Mouse (Mus musculus): ENCODE results near the gene Nt5dc1.

The Nt5dc1 gene

DNA sequence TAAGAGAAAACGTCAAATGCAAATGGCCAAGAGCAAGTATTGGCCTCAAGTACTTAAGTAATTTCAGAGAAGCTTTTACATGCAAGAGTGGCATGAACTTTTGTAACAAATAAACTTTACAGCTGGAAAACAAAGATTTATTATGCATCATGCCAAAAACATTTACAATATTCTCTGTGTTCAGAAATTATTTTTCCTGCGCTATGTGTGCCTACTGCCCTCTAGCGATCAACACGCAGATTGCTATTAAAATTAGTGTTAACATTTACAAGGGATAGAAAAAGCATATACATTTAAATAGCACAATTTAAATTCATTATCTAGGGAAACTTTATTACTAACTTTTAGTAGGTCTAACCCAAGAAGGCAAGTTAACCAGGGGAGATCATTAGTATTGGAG is 91.7 kb downstream of the Nt5dc1 start:
- TF ChIP-seq GATA4 (IDR thresholded peaks at IDR 0.05; ENCODE audit: insufficient replicate concordance, low read length): no peak

DNA sequence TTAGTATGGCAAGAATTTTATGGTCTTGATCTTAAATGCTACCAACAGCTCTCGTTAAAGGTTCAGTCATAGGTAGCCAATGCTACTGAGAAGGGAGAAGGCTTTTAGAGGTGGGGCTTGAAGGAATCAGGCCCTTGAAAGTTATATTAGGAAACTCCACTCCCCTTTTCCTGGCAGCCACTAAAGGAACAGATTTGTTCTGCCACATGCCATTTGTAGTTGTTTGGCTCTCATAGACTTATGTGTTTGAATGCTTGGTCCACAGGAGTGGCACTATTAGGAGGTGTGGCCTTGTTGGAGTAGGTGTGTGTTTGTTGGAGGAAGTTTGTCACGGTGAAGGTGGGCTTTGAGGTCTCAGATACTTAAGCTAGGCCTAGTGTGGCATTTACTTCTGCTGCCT is 97.5 kb downstream of the Nt5dc1 start:
- TF ChIP-seq GATA4 (IDR thresholded peaks at IDR 0.05; ENCODE audit: insufficient replicate concordance, low read length): no peak

DNA sequence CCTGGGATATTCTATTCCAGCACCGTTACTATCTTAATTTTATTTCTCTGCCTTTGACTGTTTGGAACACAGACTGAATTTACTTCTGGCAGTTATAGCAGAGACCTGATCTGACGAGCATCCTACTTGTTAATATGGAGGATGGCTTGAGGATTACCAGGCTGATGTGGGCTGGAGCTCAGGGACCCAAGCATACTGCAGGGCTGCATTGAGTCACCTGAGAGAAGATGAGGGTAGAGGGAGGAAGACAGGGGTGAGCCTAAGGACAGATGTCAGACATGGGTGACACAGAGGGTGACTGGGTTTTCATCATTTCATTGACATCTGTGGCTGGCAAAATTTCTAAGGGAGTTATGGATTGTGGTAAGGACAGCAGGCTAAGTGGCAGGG is 101.1 kb downstream of the Nt5dc1 start:
- TF ChIP-seq GATA4 (IDR thresholded peaks at IDR 0.05; ENCODE audit: insufficient replicate concordance, low read length): no peak

DNA sequence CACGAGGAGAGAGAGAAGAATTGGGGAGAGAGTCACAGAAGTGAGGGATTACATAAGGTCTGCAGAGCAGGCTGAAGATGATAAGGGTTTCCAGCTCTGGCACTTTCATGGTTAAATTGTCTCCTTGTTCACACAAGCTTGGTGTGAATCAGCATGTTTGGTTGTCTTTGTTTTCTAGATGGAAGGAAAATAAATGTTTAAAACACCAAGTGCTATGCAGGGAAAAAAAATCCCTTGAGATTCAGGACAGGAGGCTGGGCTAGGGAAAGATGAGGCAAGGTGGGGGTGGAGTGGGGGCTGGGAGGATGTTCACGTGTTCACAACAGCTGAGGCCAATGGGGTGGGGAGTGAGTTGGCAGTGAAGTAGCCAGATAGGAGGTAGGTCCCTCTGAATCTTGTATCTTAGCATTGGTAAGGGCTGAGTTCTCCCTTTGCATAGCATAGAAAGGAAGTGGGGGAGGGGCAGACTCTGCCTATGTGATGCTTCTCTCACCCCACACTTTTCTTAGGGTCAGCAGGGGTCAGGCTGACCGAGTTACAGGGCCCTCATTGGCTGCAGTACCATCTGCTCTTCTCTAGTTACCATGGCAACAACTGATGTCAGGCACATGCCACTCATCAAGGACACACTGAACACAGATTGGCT is 101.7 kb downstream of the Nt5dc1 start:
- TF ChIP-seq GATA4 (IDR thresholded peaks at IDR 0.05; ENCODE audit: insufficient replicate concordance, low read length): no peak

DNA sequence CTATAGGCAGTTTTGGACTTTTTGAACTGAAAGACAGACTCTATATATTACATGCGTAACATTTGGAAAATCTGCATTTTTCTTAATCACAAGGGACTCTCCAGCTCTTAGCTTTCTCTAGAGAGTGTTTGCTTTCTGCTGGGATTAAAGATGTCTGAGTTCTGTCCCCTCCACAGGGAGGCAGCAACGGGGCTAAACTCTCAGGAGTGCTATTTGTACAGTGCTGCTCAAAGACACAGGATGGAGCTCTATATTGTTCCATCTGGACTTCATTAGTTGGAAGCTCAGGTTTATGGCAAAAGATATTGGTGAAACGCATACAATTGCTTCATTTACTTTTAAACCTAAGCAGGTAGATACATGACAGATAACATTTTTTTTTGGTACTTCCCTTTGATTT is 105.8 kb downstream of the Nt5dc1 start:
- no peak for TF ChIP-seq GATA4 (IDR thresholded peaks at IDR 0.05; ENCODE audit: insufficient replicate concordance, low read length)

DNA sequence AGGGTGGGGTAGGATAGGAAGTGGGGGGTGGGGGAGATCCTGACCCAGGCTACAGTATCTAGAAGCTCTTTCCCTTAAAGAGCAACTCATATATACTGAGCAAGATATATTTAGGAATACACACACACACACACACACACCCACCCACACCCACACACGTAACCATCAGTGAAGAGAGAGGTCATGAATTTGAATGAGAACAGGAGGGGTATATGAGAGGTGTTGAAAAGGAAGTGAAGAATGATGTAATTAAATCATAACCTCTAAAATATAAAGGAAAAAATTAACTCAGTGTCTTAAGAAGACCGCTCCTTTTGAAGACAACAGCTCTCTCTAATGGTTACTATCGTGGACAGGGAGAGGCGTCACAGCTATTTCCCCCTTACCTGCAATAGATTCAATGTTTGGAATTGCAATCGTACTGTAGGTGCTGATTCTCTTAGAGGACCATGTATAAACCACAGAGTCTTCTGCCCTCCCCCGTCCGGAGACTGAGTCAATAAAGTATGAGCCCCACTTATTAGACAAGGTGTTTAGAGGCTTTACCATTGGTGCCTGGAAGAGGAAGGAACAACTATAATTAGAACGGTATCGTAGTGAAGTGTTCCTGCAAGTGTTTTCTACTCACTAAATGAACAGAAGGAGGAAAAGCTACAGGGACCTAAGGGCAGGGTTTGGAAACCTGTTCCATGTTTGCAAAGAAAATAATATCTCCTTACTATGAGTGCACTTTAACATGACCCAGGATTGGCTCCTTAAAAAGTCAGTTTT is 108.3 kb downstream of the Nt5dc1 start:
- TF ChIP-seq GATA4 (IDR thresholded peaks at IDR 0.05; ENCODE audit: insufficient replicate concordance, low read length): no peak

DNA sequence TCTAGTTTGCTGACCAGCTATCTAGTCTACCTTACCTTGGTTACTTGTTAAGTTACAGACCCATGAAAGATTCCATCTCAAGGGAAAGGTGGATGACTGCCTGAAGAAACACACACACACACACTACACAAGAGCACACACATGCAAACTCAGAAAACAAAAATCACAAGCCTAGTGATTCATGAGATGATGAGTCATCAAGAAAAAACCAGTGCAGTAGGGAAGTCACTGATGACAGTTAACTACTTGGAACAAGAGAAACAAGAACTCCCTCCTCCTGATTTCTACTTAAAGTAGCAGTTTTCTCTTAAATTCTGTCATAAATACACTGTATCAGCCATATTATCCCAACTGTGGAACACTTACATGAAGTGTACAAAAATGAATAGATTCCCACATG is 111.3 kb downstream of the Nt5dc1 start:
- no peak for TF ChIP-seq GATA4 (IDR thresholded peaks at IDR 0.05; ENCODE audit: insufficient replicate concordance, low read length)

DNA sequence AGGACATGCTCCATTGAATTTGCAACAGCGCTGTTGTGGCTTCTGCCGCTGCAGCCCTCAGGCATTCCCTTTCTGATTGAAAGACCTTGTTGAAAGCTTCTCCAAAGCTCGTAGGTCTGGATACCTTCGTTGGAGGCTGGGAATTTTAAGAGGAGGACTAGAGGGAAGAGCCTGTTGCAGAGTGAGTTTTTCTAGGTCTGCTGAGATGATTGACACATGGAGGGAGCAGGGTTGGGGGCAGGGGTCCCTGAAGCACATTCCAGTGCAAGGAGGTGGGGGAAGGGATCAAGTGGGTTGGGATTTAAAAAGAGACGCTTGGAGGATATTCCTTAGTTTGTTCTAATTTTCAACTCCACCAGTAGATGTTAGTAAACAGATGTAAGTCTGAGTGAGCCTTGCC is 118.0 kb downstream of the Nt5dc1 start:
- TF ChIP-seq GATA4 (IDR thresholded peaks at IDR 0.05; ENCODE audit: insufficient replicate concordance, low read length): no peak

DNA sequence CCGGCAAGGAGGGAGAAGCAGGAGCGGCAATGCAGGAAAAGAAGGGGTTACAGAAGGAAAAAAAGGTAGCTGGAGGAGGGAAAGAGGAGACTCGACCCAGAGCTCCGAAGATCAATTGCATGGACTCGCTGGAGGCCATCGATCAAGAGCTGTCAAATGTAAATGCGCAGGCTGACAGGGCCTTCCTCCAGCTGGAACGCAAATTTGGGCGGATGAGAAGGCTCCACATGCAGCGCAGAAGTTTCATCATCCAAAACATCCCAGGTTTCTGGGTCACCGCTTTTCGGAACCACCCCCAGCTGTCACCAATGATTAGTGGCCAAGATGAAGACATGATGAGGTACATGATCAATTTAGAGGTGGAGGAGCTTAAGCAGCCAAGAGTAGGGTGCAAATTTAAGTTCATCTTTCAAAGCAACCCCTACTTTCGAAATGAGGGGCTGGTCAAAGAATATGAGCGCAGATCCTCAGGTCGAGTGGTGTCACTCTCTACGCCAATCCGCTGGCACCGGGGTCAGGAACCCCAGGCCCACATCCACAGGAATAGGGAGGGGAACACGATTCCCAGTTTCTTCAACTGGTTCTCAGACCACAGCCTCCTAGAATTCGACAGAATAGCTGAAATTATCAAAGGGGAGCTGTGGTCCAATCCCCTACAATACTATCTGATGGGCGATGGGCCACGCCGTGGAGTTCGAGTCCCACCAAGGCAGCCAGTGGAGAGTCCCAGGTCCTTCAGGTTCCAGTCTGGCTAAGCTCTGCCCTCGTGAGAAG is 120.2 kb downstream of the Nt5dc1 start:
- TF ChIP-seq GATA4 (IDR thresholded peaks at IDR 0.05; ENCODE audit: insufficient replicate concordance, low read length): no peak

DNA sequence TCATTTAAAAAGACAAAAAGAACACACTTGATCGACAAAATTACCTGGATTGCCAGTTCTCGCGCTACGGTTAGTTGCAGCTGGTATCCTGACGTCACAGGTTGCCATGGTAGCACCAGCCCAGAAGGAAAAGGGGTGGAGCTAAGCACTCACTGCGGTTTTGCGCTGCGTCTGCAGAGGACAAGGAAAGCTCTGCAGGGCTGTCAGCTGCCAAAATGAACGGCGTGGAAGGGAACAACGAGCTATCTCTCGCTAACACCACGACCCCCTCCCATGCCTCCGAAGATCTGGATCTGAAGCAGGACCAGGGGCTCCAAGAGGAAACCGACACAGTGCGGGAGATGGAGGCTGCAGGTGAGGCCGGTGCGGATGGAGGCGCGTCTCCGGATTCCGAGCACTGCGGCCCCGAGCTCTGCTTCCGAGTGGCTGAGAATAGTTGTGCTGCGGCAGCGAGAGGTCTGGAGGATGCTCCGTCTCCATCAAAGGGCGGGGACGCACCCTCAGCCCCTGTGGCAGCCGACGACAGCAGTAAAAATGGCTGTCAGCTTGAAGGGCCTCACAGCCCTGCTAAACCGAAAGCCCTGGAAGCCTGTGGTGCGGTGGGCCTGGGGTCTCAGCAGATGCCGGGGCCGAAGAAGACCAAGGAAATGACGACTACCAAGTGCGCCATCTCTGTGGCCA is 120.9 kb downstream of the Nt5dc1 start, which contains the start of gene Tspyl4:
Gene Tspyl4, plus strand, starts transcription at position 144 of the 681 bp plus-strand sequence.
- no peak for TF ChIP-seq GATA4 (IDR thresholded peaks at IDR 0.05; ENCODE audit: insufficient replicate concordance, low read length)

DNA sequence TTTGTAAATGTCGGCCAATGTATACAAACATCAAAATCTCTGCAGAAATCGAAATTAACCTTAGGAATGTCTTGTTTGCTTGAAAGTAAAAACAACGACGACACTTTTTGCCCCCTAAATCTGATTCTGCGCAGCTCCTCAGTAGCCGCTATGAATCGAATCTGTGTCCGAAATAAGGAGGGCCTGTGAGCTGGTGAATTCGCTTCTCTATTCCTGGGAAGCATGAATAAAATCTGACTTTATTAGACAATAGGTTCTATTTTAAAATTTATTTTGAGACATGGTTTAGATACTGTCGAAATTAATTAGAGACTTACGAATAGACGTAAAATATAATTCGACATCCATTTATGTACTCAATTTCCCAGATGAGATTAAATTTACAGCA is 121.4 kb downstream of the Nt5dc1 start:
- TF ChIP-seq GATA4 (IDR thresholded peaks at IDR 0.05; ENCODE audit: insufficient replicate concordance, low read length): no peak

DNA sequence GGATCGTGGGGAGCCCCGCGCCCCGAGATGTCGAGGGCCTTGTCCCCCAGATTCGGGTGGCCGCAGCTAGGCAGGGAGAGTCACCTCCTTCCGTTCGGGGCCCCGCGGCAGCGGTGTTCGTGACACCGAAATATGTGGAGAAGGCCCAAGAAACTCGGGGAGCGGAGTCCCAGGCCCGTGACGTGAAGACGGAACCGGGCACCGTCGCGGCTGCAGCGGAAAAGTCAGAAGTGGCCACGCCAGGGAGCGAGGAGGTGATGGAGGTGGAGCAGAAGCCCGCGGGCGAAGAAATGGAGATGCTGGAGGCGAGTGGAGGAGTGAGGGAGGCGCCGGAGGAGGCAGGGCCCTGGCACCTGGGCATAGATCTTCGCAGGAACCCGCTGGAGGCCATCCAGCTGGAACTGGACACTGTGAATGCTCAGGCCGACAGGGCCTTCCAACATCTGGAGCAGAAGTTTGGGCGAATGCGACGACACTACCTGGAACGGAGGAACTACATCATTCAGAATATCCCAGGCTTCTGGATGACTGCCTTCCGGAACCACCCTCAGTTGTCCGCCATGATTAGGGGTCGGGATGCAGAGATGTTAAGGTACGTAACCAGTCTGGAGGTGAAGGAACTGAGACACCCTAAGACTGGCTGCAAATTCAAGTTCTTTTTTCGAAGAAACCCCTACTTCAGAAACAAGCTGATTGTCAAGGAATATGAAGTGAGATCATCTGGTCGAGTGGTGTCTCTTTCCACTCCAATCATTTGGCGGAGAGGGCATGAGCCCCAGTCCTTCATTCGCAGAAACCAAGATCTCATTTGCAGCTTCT is 135.7 kb downstream of the Nt5dc1 start:
- TF ChIP-seq GATA4 (IDR thresholded peaks at IDR 0.05; ENCODE audit: insufficient replicate concordance, low read length): no peak

DNA sequence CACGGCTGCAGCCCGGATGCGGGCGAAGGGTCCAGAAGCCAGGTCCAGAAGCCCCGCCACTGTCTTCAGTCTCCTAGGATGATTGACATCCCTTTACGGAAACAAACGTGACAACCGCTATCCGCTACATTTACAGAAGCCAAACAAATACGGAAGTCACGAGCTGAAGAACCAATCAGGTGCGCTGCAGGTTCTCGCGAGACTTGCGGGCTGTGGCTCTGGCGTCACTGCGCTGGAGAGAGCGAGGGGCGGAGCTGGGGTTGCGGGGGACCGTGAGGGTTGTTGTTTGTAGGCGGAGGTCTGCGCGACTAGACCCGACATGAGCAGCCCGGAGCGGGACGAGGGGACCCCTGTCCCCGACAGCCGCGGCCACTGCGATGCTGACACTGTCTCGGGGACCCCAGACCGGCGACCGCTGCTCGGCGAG is 136.4 kb downstream of the Nt5dc1 start, which contains the start of gene Tspyl1:
Gene Tspyl1, plus strand, starts transcription at position 229 of the 427 bp plus-strand sequence.
- peak; percentile 16; the same call in 1 of the 2 replicates for TF ChIP-seq GATA4 (IDR thresholded peaks at IDR 0.05; ENCODE audit: insufficient replicate concordance, low read length)

DNA sequence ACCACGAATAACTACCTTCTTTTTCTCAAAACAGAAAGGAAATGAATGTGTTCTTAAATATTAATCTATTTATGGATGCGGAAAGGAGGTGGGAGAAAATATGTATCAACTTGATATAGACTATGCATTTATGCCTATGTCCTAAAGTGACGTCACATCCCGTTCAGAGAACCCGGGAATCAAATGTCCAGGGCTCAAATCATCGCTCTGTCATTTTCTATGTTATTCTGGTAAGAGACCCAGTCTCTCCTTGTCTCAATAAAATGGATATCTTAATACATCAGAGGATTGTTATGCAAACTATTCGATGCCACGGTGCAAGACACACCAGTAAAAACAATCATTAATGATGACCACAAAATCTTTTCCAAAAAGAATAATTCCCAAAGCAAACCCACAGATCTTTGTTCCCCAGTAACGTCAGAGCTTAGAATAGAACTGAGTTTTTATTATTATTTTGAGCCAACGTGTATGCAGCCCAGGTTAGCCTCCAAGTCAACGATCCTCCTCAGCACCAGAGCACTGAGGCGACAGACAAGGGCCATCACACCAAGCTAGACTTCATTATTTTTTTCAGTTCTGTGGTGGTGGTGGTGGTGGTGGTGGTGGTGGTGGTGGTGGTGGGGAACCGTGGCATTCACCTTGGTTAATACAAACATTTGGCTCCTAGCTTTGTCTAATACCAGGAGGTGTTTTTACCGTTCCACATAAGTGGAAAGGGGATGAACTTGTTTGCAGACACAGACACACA is 137.0 kb downstream of the Nt5dc1 start:
- no peak for TF ChIP-seq GATA4 (IDR thresholded peaks at IDR 0.05; ENCODE audit: insufficient replicate concordance, low read length)

Measured in liver, adult (tissue).